Mouse (Mus musculus): ENCODE results near the gene Rprd2. TPM values are rescaled to one million over a fixed set of nuclear protein-coding genes. Genes with fewer than 3 reads are reported as not detected.
A peak's percentile ranks its signal among the peaks of the same experiment; 100 is the strongest.

Rprd2 gene
- polyA plus RNA-seq, 1 experiment: 20.1 TPM

GRCm38 (mm10) chr3:95851317-95851716 lies 32.7 kb upstream of the Rprd2 start:
- Histone ChIP-seq H3K27ac (ENCODE audit: control insufficient read depth, insufficient read depth, low read length) (no peak overlapping the region), H3K36me3 (ENCODE audit: control insufficient read depth, insufficient read depth, low read length) (peaks cover 63% of the 10 kb centered on the region), H3K4me1 (replicated peaks; ENCODE audit: control insufficient read depth, insufficient read depth, low read length) (no peaks in the 10 kb centered on the region), H3K4me3 (ENCODE audit: control insufficient read depth, insufficient read depth, low read length) (no peak overlapping the region), H3K27me3 (ENCODE audit: control insufficient read depth, insufficient read depth, low read length) (no peaks in the 10 kb centered on the region)
- no peak for TF ChIP-seq CTCF (IDR thresholded peaks at IDR 0.05; ENCODE audit: borderline replicate concordance, control insufficient read depth, extremely low read depth, insufficient read depth, low read length, poor library complexity)
- WGBS: 98% methylated on average over 8 of the region's 8 CpGs
- no peak for DNase-seq

GRCm38 (mm10) chr3:95850611-95851010 lies 31.9 kb upstream of the Rprd2 start:
- 91% methylated on average over 4 of the region's 4 CpGs for WGBS

GRCm38 (mm10) chr3:95842503-95843214 lies 24.0 kb upstream of the Rprd2 start:
- no peak overlapping the region for H3K4me3 ChIP-seq (ENCODE audit: control insufficient read depth, insufficient read depth, low read length)
- 87% methylated on average over 3 of the region's 3 CpGs for WGBS
- no peak overlapping the region for H3K27ac ChIP-seq (ENCODE audit: control insufficient read depth, insufficient read depth, low read length)
- H3K27me3 ChIP-seq (ENCODE audit: control insufficient read depth, insufficient read depth, low read length): no peaks in the 10 kb centered on the region
- no peaks in the 10 kb centered on the region for H3K4me1 ChIP-seq (replicated peaks; ENCODE audit: control insufficient read depth, insufficient read depth, low read length)
- H3K36me3 ChIP-seq (ENCODE audit: control insufficient read depth, insufficient read depth, low read length): peaks cover 86% of the 10 kb centered on the region
- TF ChIP-seq POLR2A (IDR thresholded peaks at IDR 0.05; ENCODE audit: control insufficient read depth, extremely low read depth, insufficient read depth, low read length, poor library complexity): no peak
- no peak for TF ChIP-seq CTCF (IDR thresholded peaks at IDR 0.05; ENCODE audit: borderline replicate concordance, control insufficient read depth, extremely low read depth, insufficient read depth, low read length, poor library complexity)
- DNase-seq: peak; percentile 23

More at GRCm38 (mm10) chr3:95850611-95851010, 31.9 kb upstream of the Rprd2 start:
- Histone ChIP-seq H3K4me3 (ENCODE audit: control insufficient read depth, insufficient read depth, low read length) (no peak overlapping the region), H3K36me3 (ENCODE audit: control insufficient read depth, insufficient read depth, low read length) (peaks cover 70% of the 10 kb centered on the region), H3K27me3 (ENCODE audit: control insufficient read depth, insufficient read depth, low read length) (no peaks in the 10 kb centered on the region), H3K27ac (ENCODE audit: control insufficient read depth, insufficient read depth, low read length) (no peak overlapping the region), H3K4me1 (replicated peaks; ENCODE audit: control insufficient read depth, insufficient read depth, low read length) (no peaks in the 10 kb centered on the region)
- TF ChIP-seq POLR2A (IDR thresholded peaks at IDR 0.05; ENCODE audit: control insufficient read depth, extremely low read depth, insufficient read depth, low read length, poor library complexity) (no peak), CTCF (IDR thresholded peaks at IDR 0.05; ENCODE audit: borderline replicate concordance, control insufficient read depth, extremely low read depth, insufficient read depth, low read length, poor library complexity) (no peak)
- DNase-seq: no peak

- no peak overlapping the region for H3K27ac ChIP-seq (ENCODE audit: control insufficient read depth, insufficient read depth, low read length)
- no peaks in the 10 kb centered on the region for H3K27me3 ChIP-seq (ENCODE audit: control insufficient read depth, insufficient read depth, low read length)
- no peak overlapping the region for H3K4me3 ChIP-seq (ENCODE audit: control insufficient read depth, insufficient read depth, low read length)
- H3K36me3 ChIP-seq (ENCODE audit: control insufficient read depth, insufficient read depth, low read length): peaks cover 73% of the 10 kb centered on the region
- no peak for DNase-seq
- 98% methylated on average over 2 of the region's 2 CpGs for WGBS
- TF ChIP-seq POLR2A (IDR thresholded peaks at IDR 0.05; ENCODE audit: control insufficient read depth, extremely low read depth, insufficient read depth, low read length, poor library complexity): no peak
- TF ChIP-seq CTCF (IDR thresholded peaks at IDR 0.05; ENCODE audit: borderline replicate concordance, control insufficient read depth, extremely low read depth, insufficient read depth, low read length, poor library complexity): no peak
- no peaks in the 10 kb centered on the region for H3K4me1 ChIP-seq (replicated peaks; ENCODE audit: control insufficient read depth, insufficient read depth, low read length)
These were observed 20.6 kb upstream of the Rprd2 start for GRCm38 (mm10) chr3:95839250-95839649.

- 98% methylated on average over 4 of the region's 4 CpGs for WGBS
- H3K27ac ChIP-seq (ENCODE audit: control insufficient read depth, insufficient read depth, low read length): no peak overlapping the region
- DNase-seq: no peak
- H3K4me1 ChIP-seq (replicated peaks; ENCODE audit: control insufficient read depth, insufficient read depth, low read length): no peaks in the 10 kb centered on the region
- peaks cover 57% of the 10 kb centered on the region for H3K36me3 ChIP-seq (ENCODE audit: control insufficient read depth, insufficient read depth, low read length)
- TF ChIP-seq CTCF (IDR thresholded peaks at IDR 0.05; ENCODE audit: borderline replicate concordance, control insufficient read depth, extremely low read depth, insufficient read depth, low read length, poor library complexity) (no peak), POLR2A (IDR thresholded peaks at IDR 0.05; ENCODE audit: control insufficient read depth, extremely low read depth, insufficient read depth, low read length, poor library complexity) (no peak)
- H3K4me3 ChIP-seq (ENCODE audit: control insufficient read depth, insufficient read depth, low read length): no peak overlapping the region
- H3K27me3 ChIP-seq (ENCODE audit: control insufficient read depth, insufficient read depth, low read length): no peaks in the 10 kb centered on the region
These were observed 10.4 kb upstream of the Rprd2 start for GRCm38 (mm10) chr3:95829053-95829452.

GRCm38 (mm10) chr3:95826275-95826674 lies 7.6 kb upstream of the Rprd2 start:
- Histone ChIP-seq H3K4me3 (ENCODE audit: control insufficient read depth, insufficient read depth, low read length) (no peak overlapping the region), H3K4me1 (replicated peaks; ENCODE audit: control insufficient read depth, insufficient read depth, low read length) (no peaks in the 10 kb centered on the region), H3K36me3 (ENCODE audit: control insufficient read depth, insufficient read depth, low read length) (peaks cover 30% of the 10 kb centered on the region), H3K27me3 (ENCODE audit: control insufficient read depth, insufficient read depth, low read length) (no peaks in the 10 kb centered on the region), H3K27ac (ENCODE audit: control insufficient read depth, insufficient read depth, low read length) (no peak overlapping the region)
- no peak for TF ChIP-seq CTCF (IDR thresholded peaks at IDR 0.05; ENCODE audit: borderline replicate concordance, control insufficient read depth, extremely low read depth, insufficient read depth, low read length, poor library complexity)
- TF ChIP-seq POLR2A (IDR thresholded peaks at IDR 0.05; ENCODE audit: control insufficient read depth, extremely low read depth, insufficient read depth, low read length, poor library complexity): no peak
- WGBS: 59% methylated on average over 2 of the region's 2 CpGs
- no peak for DNase-seq

Data from thymus, adult 2 months (tissue).